Mouse (Mus musculus): Measurements from ENCODE around the gene Eme2.

The Eme2 gene

DNA sequence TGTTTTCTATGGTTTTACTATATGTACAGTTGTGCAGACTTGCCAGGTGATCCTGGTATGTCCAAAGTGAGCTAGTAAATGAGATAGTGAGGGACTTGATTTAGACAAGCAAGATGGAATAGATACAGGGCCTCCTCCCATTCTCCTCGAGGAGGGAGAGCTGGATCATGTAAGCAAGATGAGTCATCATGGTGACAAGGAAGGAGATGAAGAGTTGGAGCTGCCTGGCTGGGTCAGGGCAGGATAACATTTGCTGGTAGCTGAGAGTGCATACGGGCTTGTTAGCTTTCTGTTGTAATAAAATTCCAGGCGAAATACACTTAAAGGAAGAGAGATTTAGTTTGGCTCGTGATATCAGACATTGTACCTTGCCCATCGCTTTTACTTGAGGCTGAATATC is 54.5 kb downstream of the Eme2 start:
- DNase-seq (ENCODE audit: low read depth, low spot score) = no peak

DNA sequence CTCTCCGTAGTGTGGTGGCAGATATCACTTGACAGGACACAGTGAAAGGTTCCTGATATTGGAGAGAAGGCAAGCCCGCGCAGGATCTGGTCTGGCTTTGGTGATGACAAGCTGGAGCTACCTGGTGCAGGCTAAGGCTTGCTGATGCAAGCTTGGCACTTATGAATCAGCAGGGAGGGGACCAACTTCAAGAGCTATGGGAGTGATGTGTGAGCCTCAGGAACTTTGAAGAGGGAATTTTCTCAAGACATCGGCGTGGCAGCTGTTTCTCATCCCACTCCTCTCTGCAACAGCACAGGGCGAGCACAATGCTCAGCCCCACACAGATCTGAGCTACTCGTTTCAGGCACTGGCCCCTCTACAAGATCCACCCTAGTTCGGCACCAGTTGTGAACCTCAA is 55.0 kb downstream of the Eme2 start, which contains the start of gene Hagh:
Hagh (plus strand) TSS at position 302 of the 400 bp plus-strand sequence.
- DNase-seq (ENCODE audit: low read depth, low spot score) = no peak
